Mouse (Mus musculus): ENCODE data around the gene Them7. TPM values are rescaled to one million over a fixed set of nuclear protein-coding genes. Genes with fewer than 3 reads are reported as not detected.

Them7 gene
- 0.36 and 0.87 TPM in 2 replicates for polyA plus RNA-seq (2016; fragmentation: Nextera tagmentation; extraction: Ambion mirVana)

GRCm38 (mm10) chr2:105224134-105224986 is at the start of gene Them7:
Gene Them7 (plus strand): TSS chr2:105224320.
- ATAC-seq (ENCODE audit: insufficient number of reproducible peaks, insufficient read depth, low FRiP score, low TSS enrichment, low read depth), result peak; percentile 39; the same call in 1 of the 2 replicates
- H3K27me3 ChIP-seq, result peaks cover 12% of the 10 kb centered on the region; the same call in 1 of the 2 replicates
- peak within 1 kb of the TSS; percentile 35; the same call in 1 of the 2 replicates for H3K27ac ChIP-seq

GRCm38 (mm10) chr2:105178871-105179270 is 45.2 kb upstream of the Them7 start:
- H3K27me3 ChIP-seq, result no peaks in the 10 kb centered on the region
- no peak for ATAC-seq (ENCODE audit: insufficient number of reproducible peaks, insufficient read depth, low FRiP score, low TSS enrichment, low read depth)
- no peak overlapping the region for H3K9ac ChIP-seq (replicated peaks)
- H3K9me3 ChIP-seq, result peaks cover 9% of the 10 kb centered on the region
- H3K4me2 ChIP-seq, result no peak overlapping the region
- H3K4me1 ChIP-seq (replicated peaks), result no peaks in the 10 kb centered on the region
- WGBS, result 90% methylated on average over 12 of the region's 12 CpGs
- no peak overlapping the region for H3K27ac ChIP-seq
- no peak overlapping the region for H3K4me3 ChIP-seq (replicated peaks)
- no peaks in the 10 kb centered on the region for H3K36me3 ChIP-seq

More at GRCm38 (mm10) chr2:105224134-105224986, at the start of gene Them7:
- H3K4me3 ChIP-seq (replicated peaks), result peak within 1 kb of the TSS; percentile 46
- peaks cover 34% of the 10 kb centered on the region for H3K4me1 ChIP-seq (replicated peaks)
- peak within 1 kb of the TSS; percentile 80 for H3K4me2 ChIP-seq
- H3K9ac ChIP-seq (replicated peaks), result peak within 1 kb of the TSS; percentile 59
- H3K9me3 ChIP-seq, result no peaks in the 10 kb centered on the region
- WGBS, result under 1% methylated on average over 38 of the region's 38 CpGs
- no peaks in the 10 kb centered on the region for H3K36me3 ChIP-seq

- Histone ChIP-seq H3K4me1 (replicated peaks) (no peaks in the 10 kb centered on the region), H3K9ac (replicated peaks) (no peak overlapping the region), H3K4me3 (replicated peaks) (no peak overlapping the region), H3K9me3 (peaks cover 9% of the 10 kb centered on the region), H3K27ac (no peak overlapping the region), H3K27me3 (no peaks in the 10 kb centered on the region), H3K4me2 (no peak overlapping the region), H3K36me3 (no peaks in the 10 kb centered on the region)
- WGBS, result 57% methylated on average over 6 of the region's 6 CpGs
- no peak for ATAC-seq (ENCODE audit: insufficient number of reproducible peaks, insufficient read depth, low FRiP score, low TSS enrichment, low read depth)
Measured at GRCm38 (mm10) chr2:105182501-105182900, 41.6 kb upstream of the Them7 start.

GRCm38 (mm10) chr2:105185140-105185539 is 39.0 kb upstream of the Them7 start:
- Histone ChIP-seq H3K4me2 (no peak overlapping the region), H3K36me3 (no peaks in the 10 kb centered on the region), H3K4me1 (replicated peaks) (no peaks in the 10 kb centered on the region), H3K27me3 (no peaks in the 10 kb centered on the region), H3K27ac (no peak overlapping the region), H3K9ac (replicated peaks) (no peak overlapping the region), H3K9me3 (peaks cover 3% of the 10 kb centered on the region; the same call in 1 of the 2 replicates), H3K4me3 (replicated peaks) (no peak overlapping the region)
- WGBS, result 89% methylated on average over 3 of the region's 3 CpGs
- no peak for ATAC-seq (ENCODE audit: insufficient number of reproducible peaks, insufficient read depth, low FRiP score, low TSS enrichment, low read depth)

GRCm38 (mm10) chr2:105185768-105186529 is 38.2 kb upstream of the Them7 start:
- 81% methylated on average over 13 of the region's 13 CpGs for WGBS
- Histone ChIP-seq H3K9ac (replicated peaks) (no peak overlapping the region), H3K36me3 (no peaks in the 10 kb centered on the region), H3K4me1 (replicated peaks) (no peaks in the 10 kb centered on the region), H3K4me3 (replicated peaks) (no peak overlapping the region), H3K27ac (no peak overlapping the region), H3K4me2 (no peak overlapping the region), H3K27me3 (no peaks in the 10 kb centered on the region), H3K9me3 (no peaks in the 10 kb centered on the region)
- no peak for ATAC-seq (ENCODE audit: insufficient number of reproducible peaks, insufficient read depth, low FRiP score, low TSS enrichment, low read depth)

- ATAC-seq (ENCODE audit: insufficient number of reproducible peaks, insufficient read depth, low FRiP score, low TSS enrichment, low read depth), result no peak
- WGBS, result 76% methylated on average over 5 of the region's 5 CpGs
Measured at GRCm38 (mm10) chr2:105186591-105186990, 37.5 kb upstream of the Them7 start.

GRCm38 (mm10) chr2:105188182-105188581 is 35.9 kb upstream of the Them7 start:
- no peaks in the 10 kb centered on the region for H3K27me3 ChIP-seq
- no peak for ATAC-seq (ENCODE audit: insufficient number of reproducible peaks, insufficient read depth, low FRiP score, low TSS enrichment, low read depth)
- H3K9ac ChIP-seq (replicated peaks), result no peak overlapping the region
- no peak overlapping the region for H3K27ac ChIP-seq
- no peaks in the 10 kb centered on the region for H3K4me1 ChIP-seq (replicated peaks)
- H3K4me3 ChIP-seq (replicated peaks), result no peak overlapping the region
- no peaks in the 10 kb centered on the region for H3K9me3 ChIP-seq
- H3K4me2 ChIP-seq, result no peak overlapping the region
- no peaks in the 10 kb centered on the region for H3K36me3 ChIP-seq
- 76% methylated on average over 10 of the region's 10 CpGs for WGBS

More at GRCm38 (mm10) chr2:105186591-105186990, 37.5 kb upstream of the Them7 start:
- Histone ChIP-seq H3K9ac (replicated peaks) (no peak overlapping the region), H3K4me1 (replicated peaks) (no peaks in the 10 kb centered on the region), H3K27me3 (no peaks in the 10 kb centered on the region), H3K36me3 (no peaks in the 10 kb centered on the region), H3K27ac (no peak overlapping the region), H3K9me3 (no peaks in the 10 kb centered on the region), H3K4me3 (replicated peaks) (no peak overlapping the region), H3K4me2 (no peak overlapping the region)

GRCm38 (mm10) chr2:105189352-105189751 is 34.8 kb upstream of the Them7 start:
- no peak overlapping the region for H3K4me2 ChIP-seq
- WGBS, result 30% methylated on average over 5 of the region's 5 CpGs
- no peak overlapping the region for H3K9ac ChIP-seq (replicated peaks)
- no peaks in the 10 kb centered on the region for H3K9me3 ChIP-seq
- no peak overlapping the region for H3K4me3 ChIP-seq (replicated peaks)
- H3K4me1 ChIP-seq (replicated peaks), result no peaks in the 10 kb centered on the region
- no peaks in the 10 kb centered on the region for H3K36me3 ChIP-seq
- H3K27me3 ChIP-seq, result no peaks in the 10 kb centered on the region
- H3K27ac ChIP-seq, result no peak overlapping the region
- ATAC-seq (ENCODE audit: insufficient number of reproducible peaks, insufficient read depth, low FRiP score, low TSS enrichment, low read depth), result no peak

- Histone ChIP-seq H3K27me3 (no peaks in the 10 kb centered on the region), H3K36me3 (no peaks in the 10 kb centered on the region), H3K4me3 (replicated peaks) (no peak overlapping the region), H3K4me1 (replicated peaks) (no peaks in the 10 kb centered on the region), H3K4me2 (no peak overlapping the region), H3K9ac (replicated peaks) (no peak overlapping the region), H3K9me3 (no peaks in the 10 kb centered on the region), H3K27ac (no peak overlapping the region)
- ATAC-seq (ENCODE audit: insufficient number of reproducible peaks, insufficient read depth, low FRiP score, low TSS enrichment, low read depth), result no peak
- WGBS, result 4% methylated on average over 8 of the region's 8 CpGs
Measured at GRCm38 (mm10) chr2:105200152-105200551, 24.0 kb upstream of the Them7 start.

- no peaks in the 10 kb centered on the region for H3K36me3 ChIP-seq
- H3K9me3 ChIP-seq, result no peaks in the 10 kb centered on the region
- no peak overlapping the region for H3K4me3 ChIP-seq (replicated peaks)
- 36% methylated on average over 9 of the region's 9 CpGs for WGBS
- peaks cover 11% of the 10 kb centered on the region for H3K27me3 ChIP-seq
- no peak for ATAC-seq (ENCODE audit: insufficient number of reproducible peaks, insufficient read depth, low FRiP score, low TSS enrichment, low read depth)
- no peak overlapping the region for H3K27ac ChIP-seq
- no peak overlapping the region for H3K9ac ChIP-seq (replicated peaks)
- no peak overlapping the region for H3K4me2 ChIP-seq
- 0 out of 2 replicates have a peak, but pooled peaks cover 4% of the 10 kb centered on the region for H3K4me1 ChIP-seq (replicated peaks)
Measured at GRCm38 (mm10) chr2:105206563-105207174, 17.5 kb upstream of the Them7 start.

- Histone ChIP-seq H3K27me3 (peaks cover 28% of the 10 kb centered on the region), H3K4me2 (no peak overlapping the region), H3K27ac (no peak overlapping the region), H3K36me3 (no peaks in the 10 kb centered on the region), H3K9me3 (no peaks in the 10 kb centered on the region), H3K4me3 (replicated peaks) (no peak overlapping the region), H3K4me1 (replicated peaks) (no peaks in the 10 kb centered on the region), H3K9ac (replicated peaks) (no peak overlapping the region)
- ATAC-seq (ENCODE audit: insufficient number of reproducible peaks, insufficient read depth, low FRiP score, low TSS enrichment, low read depth), result no peak
- WGBS, result 63% methylated on average over 7 of the region's 7 CpGs
Measured at GRCm38 (mm10) chr2:105212839-105213238, 11.3 kb upstream of the Them7 start.

Measured in limb, embryonic 12.5 days (tissue).